Mouse (Mus musculus) olfactory bulb, adult 2 months (tissue): ENCODE results near the gene Stkld1.

Experiments
- CTCF ChIP-seq: fragments of 200-500 bp; IDR thresholded peaks from 2 replicates; pipeline ENCODE4 v1.5.1; 2012; ENCODE audit warnings: low read depth, mild to moderate bottlenecking, low read length, moderate library complexity; ENCODE audit not compliant: insufficient read depth
- POLR2A ChIP-seq: fragments of 200-500 bp; IDR thresholded peaks from 2 replicates; pipeline ENCODE4 v1.6.1; 2012; ENCODE audit warnings: mild to moderate bottlenecking, low read depth, low read length, moderate library complexity; ENCODE audit not compliant: insufficient read depth

DNA sequence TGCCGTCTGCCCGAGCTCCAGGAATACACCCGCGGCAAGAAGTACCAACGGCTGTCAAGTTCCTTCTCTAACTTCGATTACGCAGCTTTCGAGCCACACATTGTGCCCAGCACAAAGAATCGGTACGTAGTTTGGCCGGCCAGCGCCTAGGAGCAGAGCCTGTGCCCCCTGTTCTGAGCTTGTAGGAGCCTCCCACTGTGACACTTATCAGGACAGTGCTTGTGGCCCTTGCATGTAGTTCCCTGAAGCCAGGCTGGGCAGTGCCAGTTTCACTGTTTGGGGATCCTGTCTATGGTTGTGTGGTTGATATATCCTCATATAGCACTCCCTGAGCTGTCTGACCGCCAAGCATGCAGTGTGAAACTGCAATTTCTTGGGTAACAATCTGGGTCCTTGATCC, 17.1 kb upstream of the Stkld1 start:
- no peak for TF ChIP-seq POLR2A
- TF ChIP-seq CTCF: no peak
